Mouse (Mus musculus) thymus, postnatal 36 days (tissue): ENCODE data around the gene Laptm5.

ENCODE experiments used
- DNase-seq, 2 experiments: peaks; one replicate each; pipeline ENCODE4 v3.0.0; 2022; ENCODE audit warnings: mixed read lengths in 2 of 2

Laptm5 gene

DNA sequence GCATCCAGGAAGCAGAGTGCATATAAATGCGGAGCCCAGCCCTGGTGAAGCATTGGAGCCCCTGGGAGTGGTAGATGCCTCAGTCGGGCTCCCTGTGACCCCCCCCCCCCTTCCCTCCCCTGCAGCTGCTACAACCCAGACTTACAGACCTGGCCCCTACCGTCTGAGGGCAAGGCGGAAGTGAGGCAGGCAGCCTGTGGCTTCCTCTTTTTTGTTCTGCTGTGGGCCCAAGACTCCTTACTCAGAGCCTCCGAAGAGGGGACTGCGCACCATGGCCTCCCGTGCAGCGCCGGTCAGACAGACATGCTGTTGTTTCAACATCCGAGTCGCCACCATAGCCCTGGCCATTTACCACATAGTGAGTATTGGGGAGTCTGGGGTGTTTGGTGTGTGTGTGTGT, at the start of gene Laptm5:
Gene Laptm5, plus strand, starts transcription at position 49 of the 400 bp plus-strand sequence.
- peak; percentile 79 to 88 for DNase-seq

- no peak for DNase-seq
These were observed 47.5 kb upstream of the Laptm5 start for GRCm38 (mm10) chr4:130865460-130865859.

GRCm38 (mm10) chr4:130865901-130866371, 47.0 kb upstream of the Laptm5 start:
- DNase-seq: no peak

- no peak for DNase-seq
These were observed 45.0 kb upstream of the Laptm5 start for GRCm38 (mm10) chr4:130867940-130868339.

DNA sequence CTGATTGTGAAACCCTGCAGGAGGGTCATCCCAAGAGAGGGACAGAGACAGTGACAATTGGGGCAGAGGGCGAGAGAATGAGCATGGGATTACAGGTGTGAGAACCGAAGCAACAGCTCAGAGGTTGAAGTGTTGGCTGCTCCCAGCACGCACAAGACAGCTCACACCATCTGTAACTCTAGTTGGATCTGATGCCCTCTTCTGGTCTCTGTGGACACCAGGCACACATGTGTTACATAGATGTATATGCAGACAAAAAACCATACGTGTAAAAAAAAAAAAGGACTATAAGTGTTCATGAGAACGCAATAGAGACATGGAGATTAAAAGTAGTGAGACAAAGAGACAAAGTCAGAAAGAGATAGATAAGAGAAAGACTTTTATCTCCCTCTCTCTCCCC, 44.1 kb upstream of the Laptm5 start:
- no peak for DNase-seq

GRCm38 (mm10) chr4:130872414-130872813, 40.5 kb upstream of the Laptm5 start:
- DNase-seq: no peak

DNA sequence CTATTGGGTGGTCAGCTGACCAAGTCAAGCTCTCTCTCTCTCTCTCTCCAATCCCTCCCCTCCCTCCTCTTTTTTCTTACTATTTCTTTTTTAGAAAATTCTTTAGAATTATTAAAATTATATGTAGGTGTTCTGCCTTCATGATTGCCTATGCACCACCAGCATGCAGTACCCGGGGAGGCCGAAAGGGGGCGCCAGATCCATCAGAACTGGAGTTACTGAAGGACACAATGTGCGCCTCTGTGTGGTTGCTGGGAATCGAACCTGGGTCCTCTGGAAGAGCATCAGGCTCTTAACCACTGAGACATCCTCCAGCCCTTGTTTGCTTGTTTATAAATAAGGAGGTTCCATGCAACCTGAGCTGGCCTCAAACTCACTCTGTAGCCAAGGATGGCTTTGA, 39.5 kb upstream of the Laptm5 start:
- no peak for DNase-seq

DNA sequence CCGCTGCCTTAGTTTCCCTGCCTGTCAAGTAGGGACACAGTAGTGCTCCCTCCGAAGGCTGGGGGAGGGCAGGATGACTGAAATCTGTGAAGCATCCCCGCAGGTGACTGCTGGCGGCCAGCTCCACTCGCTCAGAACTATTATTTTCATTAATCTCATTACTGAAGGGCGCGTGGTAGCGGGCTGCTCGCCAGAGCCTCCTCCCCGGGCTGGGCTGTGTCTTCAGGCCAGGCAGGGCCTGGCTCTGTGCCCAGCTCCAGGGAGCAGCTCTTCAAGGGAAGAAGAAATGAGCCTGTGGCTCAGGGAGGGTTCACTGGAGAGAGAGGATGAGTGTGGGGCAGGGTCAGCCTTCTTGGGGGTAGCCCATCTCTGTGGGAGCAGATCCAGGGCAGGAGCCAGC, 38.3 kb upstream of the Laptm5 start:
- DNase-seq: no peak

DNA sequence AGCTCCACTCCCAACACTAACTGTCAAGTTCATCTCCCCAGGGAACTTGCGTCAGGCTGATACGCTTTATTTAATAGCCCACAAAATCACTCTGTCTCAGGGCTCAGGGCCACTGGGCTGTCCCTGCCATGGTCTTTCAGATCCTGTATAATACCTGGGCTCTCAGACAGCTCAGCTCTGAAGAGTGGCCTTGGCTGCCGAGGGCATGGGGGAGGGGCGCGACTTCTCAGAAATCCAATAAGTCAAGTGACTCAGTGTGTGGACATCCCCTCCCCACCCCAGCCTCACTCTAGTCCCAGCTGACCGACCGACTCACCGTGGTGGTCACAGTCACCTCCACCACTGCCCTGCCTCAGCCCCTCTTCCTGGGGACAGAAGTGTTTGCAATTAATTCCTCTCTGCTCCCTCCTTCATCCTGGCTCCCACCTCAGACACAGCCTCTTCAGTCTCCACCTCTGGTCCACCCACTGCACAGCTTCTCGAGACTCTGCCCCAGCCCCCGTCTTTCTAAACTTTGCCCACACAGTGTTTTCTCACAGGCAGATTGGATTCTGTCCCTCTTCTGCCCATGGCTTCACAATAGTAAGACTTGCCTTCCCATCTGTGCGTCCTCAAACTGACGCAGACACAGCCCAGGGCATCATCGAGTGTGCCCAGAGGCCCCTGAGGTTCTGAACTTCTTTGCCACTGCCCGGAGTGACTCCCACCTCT, 36.8 kb upstream of the Laptm5 start:
- DNase-seq: no peak

DNA sequence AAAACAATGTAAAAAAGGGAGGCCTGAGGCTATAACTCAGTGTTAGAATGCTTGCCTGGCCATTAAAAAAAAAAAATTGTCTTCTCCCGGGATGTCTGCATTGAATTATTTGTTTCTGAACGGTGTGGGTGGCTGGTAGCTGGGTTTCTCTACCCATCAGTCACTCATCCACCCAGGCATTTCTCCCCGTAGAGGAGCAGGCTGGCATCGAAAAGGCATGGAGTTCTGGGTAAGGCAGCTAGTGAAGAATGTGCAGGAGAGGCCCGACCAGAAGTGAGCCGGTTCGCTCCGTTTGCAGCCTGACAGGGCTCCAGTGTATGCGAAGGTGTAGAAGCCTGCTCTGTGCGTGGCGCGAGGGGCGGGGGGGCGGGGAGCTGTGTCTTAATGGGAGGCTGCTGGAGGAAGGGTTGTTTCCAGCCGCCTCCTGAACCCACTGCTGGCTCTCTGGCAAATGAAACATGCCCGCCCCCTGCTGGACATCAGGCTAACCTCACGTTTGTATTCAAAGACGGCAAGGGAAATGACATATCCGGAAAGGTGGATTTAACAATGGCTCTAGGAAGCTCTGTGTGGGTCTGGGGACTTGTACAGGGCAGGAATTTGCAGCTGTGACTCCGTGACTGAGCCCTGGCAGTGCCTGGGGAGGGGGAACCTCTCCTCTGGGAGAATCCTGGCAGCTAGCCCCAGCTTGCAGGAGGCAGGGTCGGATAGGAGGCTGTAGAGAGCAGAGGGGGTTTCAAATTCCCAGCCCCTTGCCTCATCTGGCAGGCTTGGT, 34.5 kb upstream of the Laptm5 start:
- DNase-seq: peak; percentile 74 to 81

DNA sequence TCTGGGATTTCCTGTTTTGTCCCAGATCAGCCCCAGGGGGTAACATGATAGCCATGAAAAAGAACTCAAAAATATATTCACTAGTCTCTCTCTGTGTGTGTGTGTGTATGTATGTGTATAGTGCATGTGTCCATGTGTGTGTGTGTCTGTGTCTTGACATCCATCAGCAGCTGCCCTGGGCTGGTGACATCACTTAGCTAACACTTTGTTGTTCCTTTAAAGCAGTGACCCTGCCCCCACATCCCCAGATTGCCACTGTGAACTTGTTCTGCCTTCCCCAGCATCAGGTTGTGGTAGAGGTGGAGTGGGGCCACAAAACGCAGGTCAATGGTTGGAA, 33.9 kb upstream of the Laptm5 start:
- no peak for DNase-seq

GRCm38 (mm10) chr4:130881336-130881735, 31.6 kb upstream of the Laptm5 start:
- no peak for DNase-seq

- no peak for DNase-seq
These were observed 30.2 kb upstream of the Laptm5 start for GRCm38 (mm10) chr4:130882762-130883161.

- no peak for DNase-seq
These were observed 28.9 kb upstream of the Laptm5 start for GRCm38 (mm10) chr4:130883820-130884533.

DNA sequence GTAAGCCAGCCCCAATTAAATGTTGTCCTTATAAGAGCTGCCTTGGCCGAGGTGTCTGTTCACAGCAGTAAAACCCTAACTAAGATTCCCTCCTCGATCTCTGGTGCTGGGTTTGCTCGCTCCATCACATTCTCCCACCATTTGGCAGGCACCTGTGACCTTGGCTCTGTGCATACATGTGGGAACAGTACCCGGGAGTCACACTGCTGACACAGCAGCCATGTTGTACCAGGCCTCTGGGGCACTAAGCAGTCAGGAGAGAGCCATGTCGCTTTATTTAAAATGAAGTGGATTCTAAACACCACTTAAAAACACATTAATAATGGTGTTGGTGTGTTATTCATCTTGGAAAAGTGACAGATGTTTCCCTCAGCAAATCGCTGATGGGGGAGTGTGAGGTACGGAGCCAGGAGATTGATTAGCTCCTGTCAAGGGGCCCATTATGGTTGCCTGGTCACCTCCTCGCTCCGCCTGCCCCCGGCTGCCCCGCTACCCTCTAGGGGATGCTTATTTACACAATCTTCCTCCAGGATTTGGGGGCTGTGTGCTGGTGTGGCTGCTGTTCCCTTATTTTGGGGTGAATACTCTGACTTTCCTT, 25.7 kb upstream of the Laptm5 start:
- DNase-seq: no peak

- no peak for DNase-seq
These were observed 23.0 kb upstream of the Laptm5 start for GRCm38 (mm10) chr4:130889777-130890510.

GRCm38 (mm10) chr4:130890511-130890840, 22.4 kb upstream of the Laptm5 start:
- DNase-seq: no peak

- peak; percentile 63 to 70 for DNase-seq
These were observed 20.8 kb upstream of the Laptm5 start for GRCm38 (mm10) chr4:130892001-130892587.

DNA sequence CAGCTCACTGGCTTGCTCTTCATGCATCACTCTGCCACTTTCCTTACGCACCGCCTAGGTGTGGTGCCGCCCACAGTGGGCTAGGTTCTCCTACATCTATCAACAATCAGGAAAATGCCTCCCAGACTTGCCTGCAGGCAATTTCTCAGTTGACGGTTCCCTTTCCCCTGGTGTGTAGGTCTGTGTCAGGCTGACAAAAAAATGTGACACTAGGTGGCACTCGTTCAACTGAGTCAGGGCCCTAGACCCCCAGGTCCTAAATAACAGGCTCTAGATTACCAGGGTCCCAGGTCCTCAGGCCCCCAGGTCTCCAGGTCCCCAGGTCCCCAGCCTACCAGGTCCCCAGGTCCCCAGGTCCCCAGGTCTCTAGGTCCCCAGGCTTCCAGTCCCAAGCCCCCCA, 19.2 kb upstream of the Laptm5 start:
- DNase-seq: no peak

DNA sequence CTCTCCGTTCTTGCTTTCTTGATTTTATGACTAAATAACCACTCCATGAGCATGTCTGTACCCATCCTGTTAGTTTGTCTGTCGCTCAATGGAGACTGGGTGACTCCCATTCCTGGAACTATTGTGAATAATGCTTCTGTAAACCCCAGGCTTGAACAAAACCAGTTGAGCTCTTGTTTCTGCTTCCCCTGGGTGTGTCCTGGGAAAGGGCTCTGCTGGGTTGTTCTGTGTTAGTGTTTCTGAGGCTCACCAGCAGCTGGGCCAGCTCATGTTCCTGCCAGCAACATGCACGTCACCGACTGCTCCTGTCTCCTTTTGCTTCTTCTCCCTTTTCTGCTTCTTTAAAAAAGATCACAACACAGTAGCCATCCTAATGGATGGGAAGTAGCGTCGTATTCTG, 17.2 kb upstream of the Laptm5 start:
- DNase-seq: no peak

DNA sequence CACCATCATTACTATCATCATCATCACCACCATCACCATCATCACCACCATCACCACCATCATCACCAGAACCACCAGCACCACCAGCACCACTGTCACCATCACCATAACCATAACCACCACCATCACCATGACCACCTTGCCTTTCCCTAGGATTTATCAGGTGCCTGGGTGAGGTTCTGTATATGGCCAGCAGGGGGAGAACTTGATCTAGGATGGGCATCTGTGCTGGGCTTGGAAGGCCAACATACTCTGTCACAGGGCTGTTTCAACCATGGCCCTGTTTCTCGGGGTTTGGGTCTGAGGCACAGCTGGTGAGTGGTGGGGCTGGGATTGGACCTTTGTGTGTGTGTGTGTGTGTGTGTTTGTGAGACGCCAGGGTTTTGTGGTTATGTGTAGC, 16.6 kb upstream of the Laptm5 start:
- peak; percentile 77 to 82 for DNase-seq

GRCm38 (mm10) chr4:130899383-130899781, 13.5 kb upstream of the Laptm5 start:
- DNase-seq: no peak
